Mouse (Mus musculus): ENCODE measurements around the gene Slc18b1.

DNA sequence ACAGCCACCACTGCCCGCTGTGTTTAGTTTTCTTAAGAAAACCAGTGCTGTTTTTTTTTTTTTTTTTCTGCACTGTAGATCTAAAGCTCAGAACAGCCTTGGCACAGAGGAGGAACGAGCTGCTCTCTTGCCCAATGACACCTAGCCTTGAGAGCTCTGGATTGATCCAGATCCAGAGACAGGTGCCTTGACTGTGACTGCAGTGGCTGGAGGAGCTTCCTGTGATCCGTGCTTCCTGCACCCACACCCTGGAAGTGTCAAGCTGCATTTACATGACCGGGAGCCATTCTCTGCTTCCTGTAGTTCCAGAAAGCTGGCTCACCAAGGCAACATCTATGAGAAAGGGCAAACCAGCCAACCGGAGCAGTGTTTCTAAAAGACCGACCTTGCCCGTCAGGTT is 29.7 kb downstream of the Slc18b1 start:
- TF ChIP-seq CTCF (IDR thresholded peaks at IDR 0.05) (no peak), POLR2A (IDR thresholded peaks at IDR 0.05; ENCODE audit: insufficient read depth, low read depth, low read length) (no peak)
